Mouse (Mus musculus) spleen, postnatal 14 days (tissue): ENCODE data around the gene Strada.
"Not testable (repeated sequence)": the region's sequence is repeated elsewhere in the genome, so short reads cannot be mapped to it uniquely, and the experiment has no call there.

Experiments
- DNase-seq, 2 experiments: peaks; one replicate each; pipeline ENCODE4 v3.0.0; 2021 to 2022; ENCODE audit warnings: low spot score in 2 of 2

Gene Strada

GRCm38 (mm10) chr11:106202123-106202465 is at the start of gene Strada:
Gene Strada, minus strand, starts transcription at chr11:106202168.
- DNase-seq, result no peak

GRCm38 (mm10) chr11:106249326-106249725 is 47.4 kb upstream of the Strada start:
- no peak for DNase-seq

GRCm38 (mm10) chr11:106246834-106247233 is 44.9 kb upstream of the Strada start:
- no peak for DNase-seq

DNA sequence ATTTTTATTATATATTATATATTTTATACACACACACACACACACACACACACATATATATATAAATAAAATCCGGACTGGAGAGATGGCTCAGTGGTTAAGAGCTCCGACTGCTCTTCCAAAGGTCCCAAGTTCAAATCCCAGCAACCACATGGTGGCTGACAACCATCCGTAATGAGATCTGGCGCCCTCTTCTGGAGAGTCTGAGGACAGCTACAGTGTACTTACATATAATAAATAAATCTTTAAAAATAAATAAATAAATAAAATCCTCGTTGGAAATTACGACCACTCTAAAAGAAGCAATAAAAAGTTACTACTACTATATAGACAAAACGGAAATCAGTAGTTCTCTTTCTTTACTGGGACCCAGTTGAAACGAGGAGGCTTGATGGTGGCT is 32.0 kb upstream of the Strada start:
- DNase-seq, result not testable (repeated sequence)

- no peak for DNase-seq
Observed at GRCm38 (mm10) chr11:106220603-106221002, 18.6 kb upstream of the Strada start.

DNA sequence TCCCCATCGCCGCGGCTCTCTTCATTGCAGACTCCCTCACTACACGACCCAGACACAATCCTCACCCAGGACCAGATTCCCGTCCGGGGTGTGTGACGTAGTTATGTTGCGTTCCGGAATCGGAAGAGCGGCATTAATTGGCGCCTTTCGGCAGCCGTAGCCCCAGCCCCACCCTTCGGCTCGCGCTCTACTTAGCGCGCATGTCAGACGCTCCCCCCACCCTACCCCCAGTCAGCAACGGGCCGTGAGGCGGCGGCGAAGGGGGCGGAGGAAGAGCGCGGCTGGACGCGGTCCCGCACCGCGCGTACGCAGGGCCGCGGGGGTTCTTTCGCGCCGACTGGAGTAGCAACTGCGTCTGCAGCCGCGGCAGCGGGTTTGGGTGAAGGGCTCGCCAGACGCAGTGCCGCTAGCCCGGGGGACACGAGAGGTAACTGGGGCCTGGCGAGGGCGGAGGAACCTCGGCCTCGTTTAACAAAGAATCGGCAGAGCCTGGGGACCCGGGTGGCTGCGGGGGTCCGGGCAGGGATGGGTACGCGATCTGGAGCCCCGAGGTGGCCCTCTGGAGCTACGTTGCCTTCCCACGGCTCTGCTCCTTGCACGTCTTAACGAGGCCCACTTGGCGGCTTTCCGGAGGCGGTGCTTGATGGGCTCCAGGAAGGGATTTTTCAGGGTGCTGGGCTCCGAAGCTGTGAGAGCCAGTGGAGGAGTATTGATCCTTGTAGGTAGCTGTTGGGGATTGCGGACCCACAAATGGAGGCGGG is 14.9 kb upstream of the Strada start, which contains the start of gene Ddx42:
Gene Ddx42 (plus strand): TSS at position 197 of the 761 bp plus-strand sequence.
- DNase-seq, result peak; percentile 78 to 84

- peak; percentile 80 to 86 for DNase-seq
Observed at GRCm38 (mm10) chr11:106215927-106216729, 14.2 kb upstream of the Strada start, which contains the start of gene Ccdc47. Gene Ccdc47, minus strand, starts transcription at chr11:106216344.

- no peak for DNase-seq
Observed at GRCm38 (mm10) chr11:106215450-106215859, 13.5 kb upstream of the Strada start.

GRCm38 (mm10) chr11:106214856-106215255 is 12.9 kb upstream of the Strada start:
- DNase-seq, result no peak

GRCm38 (mm10) chr11:106212771-106213170 is 10.8 kb upstream of the Strada start:
- no peak for DNase-seq

- DNase-seq, result no peak
Observed at GRCm38 (mm10) chr11:106201337-106202122, 438 bp downstream of the Strada start.

DNA sequence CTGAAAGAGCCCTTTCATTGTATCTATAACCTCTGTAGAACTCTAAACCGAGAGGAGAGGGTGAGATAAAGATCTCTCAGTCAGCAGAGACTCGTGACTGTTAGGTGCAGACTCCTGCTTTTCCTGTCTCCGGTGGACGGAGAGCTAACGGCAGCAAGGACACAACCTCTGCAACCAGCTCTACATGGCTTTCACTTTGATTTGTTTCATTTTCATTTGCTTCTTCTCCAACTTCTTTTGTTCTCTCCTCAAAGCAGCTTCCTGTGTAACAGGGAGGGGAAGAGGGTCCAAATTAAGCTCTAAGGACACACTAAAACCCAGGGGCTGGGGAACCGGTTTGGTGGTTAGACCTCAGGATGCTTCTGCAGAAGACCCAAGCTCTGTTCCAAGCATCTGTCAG is 1.2 kb downstream of the Strada start:
- DNase-seq, result no peak

- DNase-seq, result not testable (repeated sequence)
Observed at GRCm38 (mm10) chr11:106199997-106200396, 2.0 kb downstream of the Strada start.

DNA sequence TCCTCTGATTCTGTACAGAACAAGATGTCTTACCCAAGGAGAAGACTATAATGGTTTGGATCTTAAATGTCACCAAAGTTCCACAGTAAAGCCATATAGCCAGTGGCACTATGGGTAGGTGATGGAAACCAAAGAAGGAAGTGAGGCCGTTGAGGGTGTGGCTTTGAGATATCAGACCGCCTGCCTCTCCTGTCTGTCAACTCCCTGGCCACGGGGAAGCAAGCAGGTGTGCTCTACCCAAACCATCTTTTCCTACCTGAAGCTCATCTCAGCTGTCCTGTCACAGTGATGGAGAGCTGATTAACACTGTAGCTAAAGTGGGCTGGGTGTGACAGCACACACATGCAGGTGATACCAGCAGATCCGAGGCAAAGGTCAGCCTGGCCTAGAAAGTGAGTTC is 3.7 kb downstream of the Strada start:
- no peak for DNase-seq

GRCm38 (mm10) chr11:106195341-106195740 is 6.6 kb downstream of the Strada start:
- no peak for DNase-seq

DNA sequence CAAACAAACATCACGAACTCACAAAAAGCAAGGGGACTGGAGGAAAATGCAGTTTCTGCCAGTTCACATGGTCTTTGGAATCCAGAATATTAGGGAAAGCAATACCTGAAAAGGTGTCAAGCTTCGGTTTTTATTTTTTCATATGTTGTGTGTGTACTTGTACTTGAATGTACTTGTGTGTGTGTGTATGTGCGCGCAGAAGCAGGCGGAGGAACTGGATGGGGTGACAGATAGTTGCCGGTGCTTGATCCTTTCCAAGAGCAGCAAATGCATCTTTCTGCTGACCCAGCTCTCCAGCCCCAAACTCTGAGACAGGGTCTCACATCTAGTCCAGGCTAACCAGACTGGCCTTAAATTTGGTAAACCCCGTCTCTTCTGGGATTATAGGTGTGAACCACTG is 7.1 kb downstream of the Strada start:
- no peak for DNase-seq

GRCm38 (mm10) chr11:106194155-106194541 is 7.8 kb downstream of the Strada start:
- no peak for DNase-seq

DNA sequence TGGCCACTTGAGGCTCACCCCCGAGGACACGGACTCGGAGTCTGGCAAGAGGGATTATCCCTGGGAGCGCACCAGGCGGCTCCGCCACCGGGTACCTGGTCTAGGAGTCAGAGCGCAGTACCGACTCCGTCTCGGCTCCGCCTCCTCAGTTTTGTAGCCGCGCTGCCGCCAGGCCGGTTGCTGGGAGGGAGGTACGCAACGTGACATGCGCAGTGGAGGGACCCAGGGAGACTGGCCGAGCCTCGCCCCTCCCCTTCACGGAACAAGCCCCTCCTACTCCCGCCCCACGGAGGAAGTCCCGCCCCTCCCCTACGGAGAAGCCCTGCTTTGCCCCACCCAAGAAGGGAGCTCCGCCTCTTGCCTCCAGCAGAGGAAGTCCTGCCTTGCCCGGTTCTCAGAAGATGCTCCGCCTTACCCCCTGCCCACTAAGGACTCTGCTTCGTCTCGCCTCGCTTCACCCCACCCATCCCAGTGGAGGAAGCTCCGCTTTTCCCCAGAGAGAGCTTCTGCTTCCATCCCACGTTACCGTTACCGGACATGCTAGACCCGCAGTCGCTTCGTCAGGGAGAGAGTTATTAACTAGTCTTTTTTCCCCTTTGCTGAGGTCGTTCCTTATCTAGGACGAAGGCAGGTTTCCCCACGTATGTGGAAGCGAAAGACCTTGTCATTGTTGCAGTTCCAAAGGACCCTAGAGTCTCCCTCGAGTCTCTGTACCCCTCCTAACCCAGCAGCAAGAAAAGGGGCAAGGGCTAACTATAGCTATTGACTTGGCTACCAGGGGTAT is 8.4 kb downstream of the Strada start:
- DNase-seq, result peak; percentile 97

DNA sequence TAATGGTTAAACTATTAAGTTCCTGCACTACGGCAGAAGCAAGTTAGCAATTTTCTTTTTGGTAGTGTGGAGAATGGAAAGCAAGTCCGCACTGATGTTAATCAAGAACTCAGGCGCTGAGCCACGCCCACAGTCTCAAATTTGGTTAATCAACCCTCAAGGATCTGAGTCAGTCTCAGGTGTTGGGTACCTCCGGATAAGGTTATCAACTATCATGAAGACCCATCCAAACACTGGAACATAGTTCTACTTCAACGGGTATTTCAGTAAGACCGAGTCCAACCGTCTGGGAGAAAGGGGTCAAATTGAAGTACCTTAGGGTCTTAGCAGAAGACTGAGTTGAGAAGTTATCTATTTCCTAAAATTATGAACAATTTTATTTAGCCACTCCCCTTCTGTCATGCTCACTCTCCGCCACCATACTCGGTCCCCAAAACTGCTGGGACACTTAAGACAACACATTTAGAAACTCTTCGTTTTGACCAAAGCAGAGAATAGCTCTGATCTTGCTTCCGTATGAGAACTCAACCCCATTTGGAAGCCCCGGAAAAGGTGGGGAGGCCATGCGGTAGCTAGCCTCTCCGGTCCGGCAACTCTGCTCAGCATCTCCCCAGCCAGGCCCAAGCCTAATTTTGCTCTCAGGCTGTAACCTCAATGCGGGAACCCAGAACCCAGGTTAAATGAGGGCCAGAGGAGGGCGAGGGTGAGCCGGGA is 9.2 kb downstream of the Strada start:
- DNase-seq, result no peak

- DNase-seq, result no peak
Observed at GRCm38 (mm10) chr11:106192241-106192640, 9.7 kb downstream of the Strada start.

DNA sequence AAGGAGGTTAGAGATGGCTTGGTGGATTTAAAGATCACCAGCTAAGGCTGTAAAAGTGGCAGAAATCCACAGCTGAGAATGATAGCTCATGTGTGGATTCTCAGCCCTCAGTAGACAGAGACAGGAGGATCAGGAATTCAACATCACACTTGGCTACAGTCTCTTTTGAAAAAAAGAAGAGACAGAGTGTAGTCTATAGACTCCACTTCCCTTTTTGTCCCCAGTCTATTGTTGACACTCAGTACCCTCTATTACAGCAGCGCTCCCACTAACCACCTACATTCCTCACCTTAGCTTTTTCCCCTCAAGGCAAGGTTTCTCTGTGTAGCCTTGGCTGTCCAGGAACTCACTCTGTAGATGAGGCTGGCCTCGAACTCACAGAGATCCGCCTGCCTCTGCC is 10.3 kb downstream of the Strada start:
- DNase-seq, result no peak
